Mouse (Mus musculus) liver, embryonic 11.5 days (tissue): ENCODE results near the gene Tmem206. TPM values are rescaled to one million over a fixed set of nuclear protein-coding genes. Genes with fewer than 3 reads are reported as not detected.

Experiments used
- ATAC-seq: fragments of 200-750 bp; cut with Nextera tagmentation; replicated peaks from 2 replicates; pipeline ENCODE4 v1.8.0; 2017; ENCODE audit warnings: moderate number of reproducible peaks, mild to moderate bottlenecking, moderate TSS enrichment, moderate library complexity; ENCODE audit not compliant: low FRiP score
- DNase-seq: peaks from one replicate; pipeline ENCODE4 v3.0.0-alpha.2; 2017; ENCODE audit warnings: low spot score
- H3K27ac ChIP-seq: fragments of 300-500 bp; sonication (generic); 2 replicates; pipeline ENCODE4 v1.5.1; 2014; ENCODE audit warnings: mild to moderate bottlenecking, low read depth, low read length, control low read depth
- H3K27me3 ChIP-seq: fragments of 300-500 bp; sonication (generic); replicated peaks from 2 replicates; pipeline ENCODE4 v1.6.1; 2014; ENCODE audit warnings: low read length, mixed read lengths; ENCODE audit not compliant: control insufficient read depth, insufficient read depth
- H3K36me3 ChIP-seq: fragments of 300-500 bp; sonication (generic); 2 replicates; pipeline ENCODE4 v1.6.1; 2014; ENCODE audit warnings: mild to moderate bottlenecking, low read length, moderate library complexity, mixed read lengths; ENCODE audit not compliant: control insufficient read depth, insufficient read depth
- H3K4me1 ChIP-seq: fragments of 300-500 bp; sonication (generic); replicated peaks from 2 replicates; pipeline ENCODE4 v1.6.1; 2014; ENCODE audit warnings: low read length, mixed read lengths; ENCODE audit not compliant: control insufficient read depth, insufficient read depth
- H3K4me2 ChIP-seq: fragments of 300-500 bp; sonication (generic); 2 replicates; pipeline ENCODE4 v1.6.1; 2014; ENCODE audit warnings: mild to moderate bottlenecking, control low read depth, moderate library complexity
- H3K4me3 ChIP-seq: fragments of 300-500 bp; sonication (generic); 2 replicates; pipeline ENCODE4 v1.5.1; 2014; ENCODE audit warnings: low read depth, low read length, control low read depth
- H3K9ac ChIP-seq: fragments of 300-500 bp; sonication (generic); 2 replicates; pipeline ENCODE4 v1.6.1; 2014; ENCODE audit warnings: low read depth, low read length, control low read depth
- H3K9me3 ChIP-seq: fragments of 300-500 bp; sonication (generic); 2 replicates; pipeline ENCODE4 v1.6.1; 2016; ENCODE audit warnings: low read length, inconsistent platforms, mixed read lengths; ENCODE audit not compliant: control insufficient read depth
- WGBS: fragments of 180-500 bp; shearing (Covaris S2); extraction: QIAGEN DNeasy Blood & Tissue Kit; methylation state at CpG from one replicate; pipeline ENCODE4 v1.1.7; 2014; 5-methylcytosine and 5-hydroxymethylcytosine counted together
- polyA plus RNA-seq: library from polyadenylated mRNA; unstranded; fragments of >200 nt; fragmentation: Nextera tagmentation; extraction: Ambion mirVana; gene quantifications from 2 replicates; pipeline ENCODE4 v1.2.1, GENCODE M21; 2014

The Tmem206 gene
- polyA plus RNA-seq, 1 experiment from 2014 or later, result 15.4 TPM

DNA sequence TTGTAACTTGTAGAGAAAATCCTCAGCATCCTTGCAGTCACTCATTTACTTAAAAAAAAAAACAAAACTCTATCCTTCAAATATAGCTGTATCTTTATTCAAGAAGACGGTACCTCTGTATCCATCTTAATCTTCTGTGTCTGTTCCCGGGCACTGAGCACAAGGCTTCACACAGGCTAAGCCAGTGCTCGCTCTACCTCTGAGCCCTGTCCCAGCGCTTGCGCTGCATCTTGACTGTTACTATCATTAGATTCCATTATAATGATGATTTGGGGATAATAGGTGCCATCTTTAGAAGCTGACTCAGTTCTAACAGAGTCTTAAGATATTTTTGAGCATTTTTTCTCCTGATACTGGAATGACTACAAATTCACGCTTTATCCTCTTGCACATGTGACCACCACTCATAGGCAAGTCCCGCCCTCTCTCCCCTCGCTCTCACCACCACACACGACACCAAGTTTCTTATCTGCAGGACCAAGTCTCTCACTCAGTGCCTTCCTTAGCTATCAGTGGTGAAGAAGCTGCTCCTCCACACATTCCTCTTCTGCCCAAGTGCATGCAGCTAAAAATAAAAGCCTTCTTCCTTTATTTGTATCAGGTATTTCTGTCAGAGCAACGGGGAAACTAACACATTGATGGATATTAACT, 49.4 kb downstream of the Tmem206 start:
- Histone ChIP-seq H3K27ac (peak overlapping the region; percentile 90), H3K9me3 (no peaks in the 10 kb centered on the region), H3K4me2 (peak overlapping the region; percentile 65), H3K9ac (no peak overlapping the region), H3K4me1 (peaks cover 18% of the 10 kb centered on the region), H3K4me3 (peak overlapping the region; percentile 22; the same call in 1 of the 2 replicates), H3K36me3 (peaks cover 4% of the 10 kb centered on the region; the same call in 1 of the 2 replicates), H3K27me3 (no peaks in the 10 kb centered on the region)
- 48% methylated on average over 10 of the region's 10 CpGs for WGBS
- DNase-seq (no peak), ATAC-seq (peak; percentile 97)

- H3K4me2 ChIP-seq, result peak overlapping the region; percentile 65
- no peaks in the 10 kb centered on the region for H3K9me3 ChIP-seq
- H3K36me3 ChIP-seq, result peaks cover 4% of the 10 kb centered on the region; the same call in 1 of the 2 replicates
- DNase-seq (no peak), ATAC-seq (peak; percentile 53)
- peak overlapping the region; percentile 90 for H3K27ac ChIP-seq
- peak overlapping the region; percentile 22; the same call in 1 of the 2 replicates for H3K4me3 ChIP-seq
- peaks cover 18% of the 10 kb centered on the region for H3K4me1 ChIP-seq
- no peaks in the 10 kb centered on the region for H3K27me3 ChIP-seq
- 45% methylated on average over 5 of the region's 5 CpGs for WGBS
- 0 out of 2 replicates have a peak overlapping the region, but pooled peaks have one; percentile 28 for H3K9ac ChIP-seq
Measured at GRCm38 (mm10) chr1:191375644-191375998, 49.9 kb downstream of the Tmem206 start.

GRCm38 (mm10) chr1:191378080-191378479, 52.4 kb downstream of the Tmem206 start:
- DNase-seq, result no peak
- Histone ChIP-seq H3K4me2 (no peak overlapping the region), H3K9me3 (no peaks in the 10 kb centered on the region), H3K27ac (no peak overlapping the region), H3K4me1 (peaks cover 21% of the 10 kb centered on the region), H3K36me3 (0 out of 2 replicates have a peak, but pooled peaks cover 2% of the 10 kb centered on the region), H3K9ac (no peak overlapping the region), H3K4me3 (no peak overlapping the region), H3K27me3 (no peaks in the 10 kb centered on the region)
- no peak for ATAC-seq
- 92% methylated on average over 2 of the region's 2 CpGs for WGBS

DNA sequence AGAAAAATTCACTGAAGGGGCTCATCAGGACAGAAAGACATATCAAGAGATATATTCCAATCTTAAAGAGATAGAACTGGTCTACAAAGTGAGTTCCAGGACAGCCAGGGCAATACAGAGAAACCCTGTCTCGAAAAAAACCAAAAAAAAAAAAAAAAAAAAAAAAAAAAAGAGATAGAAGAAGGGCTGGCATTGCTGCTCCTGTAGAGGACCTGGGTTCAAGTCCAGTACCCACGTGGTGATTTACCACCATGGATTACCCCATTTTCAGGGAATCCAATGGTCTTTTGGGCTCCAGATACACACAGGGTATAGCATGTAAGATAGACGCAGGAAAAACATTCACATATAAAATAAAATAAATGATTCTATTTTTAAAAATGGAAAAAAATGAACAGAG, 55.1 kb downstream of the Tmem206 start:
- Histone ChIP-seq H3K9ac (no peak overlapping the region), H3K9me3 (no peaks in the 10 kb centered on the region), H3K27ac (no peak overlapping the region), H3K4me1 (peaks cover 7% of the 10 kb centered on the region), H3K36me3 (0 out of 2 replicates have a peak, but pooled peaks cover 2% of the 10 kb centered on the region), H3K27me3 (no peaks in the 10 kb centered on the region), H3K4me2 (no peak overlapping the region), H3K4me3 (no peak overlapping the region)
- WGBS, result 87% methylated on average over 3 of the region's 3 CpGs
- DNase-seq, result no peak
- no peak for ATAC-seq

DNA sequence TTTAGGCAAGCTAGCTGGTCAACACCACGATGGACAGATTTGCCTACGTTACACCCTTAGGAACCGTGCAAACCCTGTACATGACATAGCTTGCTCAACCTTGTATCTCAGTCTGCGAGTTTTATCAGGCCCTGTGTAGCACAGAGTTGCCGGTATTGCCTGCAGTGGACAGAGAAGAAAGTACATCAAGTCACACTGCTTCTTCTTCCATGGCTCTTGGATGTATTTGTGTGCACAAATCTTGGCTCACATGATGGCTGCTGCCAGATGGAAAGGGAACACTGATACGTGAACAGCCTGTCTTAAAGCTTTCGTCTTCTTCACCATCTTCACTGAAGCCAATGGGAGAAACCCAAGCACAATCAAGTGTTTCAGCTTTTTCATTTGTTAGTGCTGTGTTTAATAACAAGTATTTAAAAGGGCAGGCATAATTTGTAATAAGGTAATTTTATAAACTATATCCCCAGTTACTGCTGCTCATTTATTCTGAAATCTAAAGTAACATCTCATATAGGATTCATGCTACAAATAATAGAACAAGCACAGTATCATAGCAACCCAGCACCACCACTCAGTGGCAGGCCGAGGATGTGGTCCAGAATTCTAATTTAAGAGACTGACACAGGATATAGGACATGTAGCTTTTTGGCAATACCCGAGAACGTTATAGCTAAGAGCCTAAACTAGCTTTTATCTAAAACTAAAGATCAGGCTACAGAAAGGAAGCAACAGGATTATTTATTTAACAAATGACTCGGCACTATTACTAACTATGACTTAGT, 56.4 kb downstream of the Tmem206 start:
- no peak overlapping the region for H3K4me2 ChIP-seq
- H3K27me3 ChIP-seq, result no peaks in the 10 kb centered on the region
- H3K36me3 ChIP-seq, result 0 out of 2 replicates have a peak, but pooled peaks cover 2% of the 10 kb centered on the region
- H3K9me3 ChIP-seq, result no peaks in the 10 kb centered on the region
- 84% methylated on average over 11 of the region's 11 CpGs for WGBS
- no peak overlapping the region for H3K27ac ChIP-seq
- H3K4me3 ChIP-seq, result no peak overlapping the region
- no peak overlapping the region for H3K9ac ChIP-seq
- ATAC-seq (no peak), DNase-seq (no peak)
- peaks cover 4% of the 10 kb centered on the region; the same call in 1 of the 2 replicates for H3K4me1 ChIP-seq

GRCm38 (mm10) chr1:191384786-191385430, 59.2 kb downstream of the Tmem206 start:
- no peaks in the 10 kb centered on the region for H3K9me3 ChIP-seq
- H3K9ac ChIP-seq, result no peak overlapping the region
- H3K27me3 ChIP-seq, result no peaks in the 10 kb centered on the region
- no peak overlapping the region for H3K27ac ChIP-seq
- no peak overlapping the region for H3K4me3 ChIP-seq
- WGBS, result 93% methylated on average over 10 of the region's 10 CpGs
- ATAC-seq (no peak), DNase-seq (no peak)
- 0 out of 2 replicates have a peak, but pooled peaks cover 2% of the 10 kb centered on the region for H3K36me3 ChIP-seq
- H3K4me1 ChIP-seq, result 0 out of 2 replicates have a peak, but pooled peaks cover 4% of the 10 kb centered on the region
- no peak overlapping the region for H3K4me2 ChIP-seq

GRCm38 (mm10) chr1:191391311-191391710, 65.6 kb downstream of the Tmem206 start:
- peak; percentile 73 for ATAC-seq
- H3K4me2 ChIP-seq, result no peak overlapping the region
- 16% methylated on average over 3 of the region's 3 CpGs for WGBS

GRCm38 (mm10) chr1:191393536-191393935, 67.8 kb downstream of the Tmem206 start:
- Histone ChIP-seq H3K27me3 (no peaks in the 10 kb centered on the region), H3K4me1 (peaks cover 23% of the 10 kb centered on the region), H3K9ac (no peak overlapping the region), H3K4me2 (no peak overlapping the region), H3K4me3 (no peak overlapping the region), H3K36me3 (no peaks in the 10 kb centered on the region), H3K27ac (no peak overlapping the region), H3K9me3 (no peaks in the 10 kb centered on the region)
- DNase-seq (no peak), ATAC-seq (no peak)
- WGBS, result 61% methylated on average over 3 of the region's 3 CpGs

More at GRCm38 (mm10) chr1:191391311-191391710, 65.6 kb downstream of the Tmem206 start:
- H3K9me3 ChIP-seq, result no peaks in the 10 kb centered on the region
- no peak overlapping the region for H3K4me3 ChIP-seq
- no peaks in the 10 kb centered on the region for H3K36me3 ChIP-seq
- no peak overlapping the region for H3K9ac ChIP-seq
- no peak overlapping the region for H3K27ac ChIP-seq
- DNase-seq, result no peak
- no peaks in the 10 kb centered on the region for H3K27me3 ChIP-seq
- peaks cover 23% of the 10 kb centered on the region for H3K4me1 ChIP-seq
